Mouse (Mus musculus) kidney, embryonic 14.5 days (tissue): Measurements from ENCODE around the gene Cds1. TPM values are rescaled to one million over a fixed set of nuclear protein-coding genes. Genes with fewer than 3 reads are reported as not detected.

Experiments
- ATAC-seq: fragments of 200-750 bp; cut with Nextera tagmentation; 2 replicates; pipeline ENCODE4 v1.8.0; 2017; ENCODE audit warnings: moderate number of reproducible peaks, mild to moderate bottlenecking, moderate TSS enrichment, moderate library complexity; ENCODE audit not compliant: low FRiP score, low TSS enrichment
- H3K27ac ChIP-seq: fragments of 300-500 bp; sonication (generic); 2 replicates; pipeline ENCODE4 v1.5.1; 2014; ENCODE audit warnings: low read depth, mild to moderate bottlenecking, low read length, moderate library complexity, mixed read lengths
- H3K27me3 ChIP-seq: fragments of 300-500 bp; sonication (generic); 2 replicates; pipeline ENCODE4 v1.6.1; 2014; ENCODE audit warnings: mild to moderate bottlenecking, low read length; ENCODE audit not compliant: control insufficient read depth, insufficient read depth
- H3K36me3 ChIP-seq: fragments of 300-500 bp; sonication (generic); 2 replicates; pipeline ENCODE4 v1.6.1; 2014; ENCODE audit warnings: low read length, mixed read lengths; ENCODE audit not compliant: control insufficient read depth, insufficient read depth
- H3K4me1 ChIP-seq: fragments of 300-500 bp; sonication (generic); 2 replicates; pipeline ENCODE4 v1.6.1; 2014; ENCODE audit warnings: low read length, mixed read lengths; ENCODE audit not compliant: control insufficient read depth, insufficient read depth
- H3K4me2 ChIP-seq: fragments of 300-500 bp; sonication (generic); replicated peaks from 2 replicates; pipeline ENCODE4 v1.6.1; 2014; ENCODE audit warnings: low read depth, mild to moderate bottlenecking, low read length
- H3K4me3 ChIP-seq: fragments of 300-500 bp; sonication (generic); 2 replicates; pipeline ENCODE4 v1.5.1; 2014; ENCODE audit warnings: mild to moderate bottlenecking, low read length
- H3K9ac ChIP-seq: fragments of 300-500 bp; sonication (generic); 2 replicates; pipeline ENCODE4 v1.6.1; 2014; ENCODE audit warnings: low read depth, mild to moderate bottlenecking, low read length, moderate library complexity
- H3K9me3 ChIP-seq: fragments of 300-500 bp; sonication (generic); 2 replicates; pipeline ENCODE4 v1.6.1; 2016; ENCODE audit warnings: low read length; ENCODE audit not compliant: control insufficient read depth
- WGBS: fragments of 180-500 bp; shearing (Covaris S2); extraction: QIAGEN DNeasy Blood & Tissue Kit; methylation state at CpG from one replicate; pipeline ENCODE4 v1.1.7; 2014; 5-methylcytosine and 5-hydroxymethylcytosine counted together
- polyA plus RNA-seq: library from polyadenylated mRNA; unstranded; fragments of >200 nt; fragmentation: Nextera tagmentation; extraction: Ambion mirVana; gene quantifications from 2 replicates; pipeline ENCODE4 v1.2.1, GENCODE M21; 2014

Gene Cds1
- polyA plus RNA-seq, 1 experiment from 2014 or later: 10.9 TPM

DNA sequence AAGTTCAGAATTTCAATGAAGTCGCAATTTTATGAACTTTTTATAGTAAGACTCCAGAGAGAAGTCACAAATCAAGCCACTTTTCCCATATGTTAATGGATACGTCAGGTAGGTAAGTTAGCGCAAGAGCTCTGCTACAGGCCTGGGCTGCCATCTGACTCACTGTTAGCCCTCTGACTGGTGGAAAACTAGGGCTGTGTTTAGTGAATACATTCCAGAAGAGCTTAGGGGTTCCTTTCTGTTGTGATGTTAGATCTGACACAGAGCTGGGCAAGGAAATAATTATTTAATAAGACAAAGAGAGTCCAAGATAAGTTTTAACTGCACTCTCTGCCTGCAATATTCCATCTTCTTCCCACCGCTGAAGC is 23.7 kb upstream of the Cds1 start:
- Histone ChIP-seq H3K27ac (no peak overlapping the region), H3K27me3 (no peaks in the 10 kb centered on the region), H3K9me3 (no peaks in the 10 kb centered on the region), H3K4me3 (no peak overlapping the region), H3K36me3 (no peaks in the 10 kb centered on the region), H3K9ac (no peak overlapping the region), H3K4me2 (no peak overlapping the region), H3K4me1 (no peaks in the 10 kb centered on the region)
- WGBS: 58% methylated on average over 4 of the region's 4 CpGs
- ATAC-seq: 0 out of 2 replicates have a peak, but pooled peaks have one; percentile 41

DNA sequence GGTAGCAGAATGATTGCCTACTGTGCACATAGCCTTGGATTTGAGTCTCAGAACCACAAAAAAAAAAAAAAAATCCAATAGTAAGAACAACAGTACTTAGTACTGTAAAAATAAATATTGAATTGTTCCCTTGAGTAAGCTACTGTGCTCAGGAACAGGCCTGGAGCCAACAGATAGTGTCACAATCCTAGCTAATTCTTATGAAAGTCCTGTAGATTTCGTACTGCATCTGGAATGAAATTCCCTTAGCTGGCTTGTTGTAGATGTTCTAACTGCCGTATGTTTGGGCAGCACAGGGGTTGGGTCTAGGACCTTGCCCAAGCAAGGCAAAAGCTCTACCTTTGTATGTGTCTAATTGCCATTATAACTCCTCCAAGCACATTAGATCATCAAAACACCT is 22.9 kb upstream of the Cds1 start:
- Histone ChIP-seq H3K9ac (no peak overlapping the region), H3K27me3 (no peaks in the 10 kb centered on the region), H3K9me3 (no peaks in the 10 kb centered on the region), H3K4me3 (no peak overlapping the region), H3K4me2 (no peak overlapping the region), H3K4me1 (no peaks in the 10 kb centered on the region), H3K36me3 (no peaks in the 10 kb centered on the region), H3K27ac (no peak overlapping the region)
- WGBS: 95% methylated on average over 2 of the region's 2 CpGs
- ATAC-seq: no peak

DNA sequence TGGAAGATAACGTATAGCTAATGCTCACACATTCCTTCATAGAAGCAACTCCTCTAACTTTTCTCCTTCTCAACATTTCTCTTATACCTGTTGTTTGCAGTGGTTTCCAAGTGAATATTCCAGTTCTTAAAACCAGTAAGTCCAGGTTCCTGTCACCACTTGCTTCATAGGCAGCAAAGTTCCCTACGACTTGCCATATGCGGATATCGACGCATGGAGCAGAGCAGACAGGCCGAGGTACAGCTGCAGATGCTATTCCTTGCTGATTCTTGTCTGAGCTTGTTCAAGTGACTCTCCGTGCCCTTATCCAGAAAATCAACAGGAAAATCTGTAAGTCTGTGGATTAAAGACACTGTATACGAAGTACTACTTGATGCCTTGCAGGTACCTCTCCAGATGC is 22.5 kb upstream of the Cds1 start:
- no peak overlapping the region for H3K27ac ChIP-seq
- ATAC-seq: no peak
- no peaks in the 10 kb centered on the region for H3K36me3 ChIP-seq
- H3K27me3 ChIP-seq: no peaks in the 10 kb centered on the region
- no peak overlapping the region for H3K4me3 ChIP-seq
- no peaks in the 10 kb centered on the region for H3K4me1 ChIP-seq
- H3K9ac ChIP-seq: no peak overlapping the region
- no peaks in the 10 kb centered on the region for H3K9me3 ChIP-seq
- 95% methylated on average over 8 of the region's 8 CpGs for WGBS
- H3K4me2 ChIP-seq: no peak overlapping the region

DNA sequence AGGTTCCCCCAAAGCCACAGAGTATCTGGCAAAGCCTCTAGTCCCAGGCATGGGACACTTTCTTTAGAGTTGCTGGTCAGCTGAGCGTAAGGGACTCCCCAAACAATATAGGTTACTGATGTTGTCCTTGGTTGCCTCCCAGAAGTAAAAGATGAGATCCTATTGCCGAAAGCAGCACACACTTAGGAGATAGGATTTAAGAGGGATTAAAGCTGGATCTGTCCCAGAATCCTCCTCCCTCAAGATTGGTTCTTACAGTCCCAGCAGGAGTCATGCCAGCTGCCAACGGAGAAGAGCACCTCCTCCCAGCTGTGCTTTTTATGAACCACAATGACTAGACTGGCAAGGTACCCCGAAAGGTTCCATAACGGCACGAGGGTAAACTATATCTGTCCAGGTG is 20.0 kb upstream of the Cds1 start:
- WGBS: 88% methylated on average over 6 of the region's 6 CpGs

DNA sequence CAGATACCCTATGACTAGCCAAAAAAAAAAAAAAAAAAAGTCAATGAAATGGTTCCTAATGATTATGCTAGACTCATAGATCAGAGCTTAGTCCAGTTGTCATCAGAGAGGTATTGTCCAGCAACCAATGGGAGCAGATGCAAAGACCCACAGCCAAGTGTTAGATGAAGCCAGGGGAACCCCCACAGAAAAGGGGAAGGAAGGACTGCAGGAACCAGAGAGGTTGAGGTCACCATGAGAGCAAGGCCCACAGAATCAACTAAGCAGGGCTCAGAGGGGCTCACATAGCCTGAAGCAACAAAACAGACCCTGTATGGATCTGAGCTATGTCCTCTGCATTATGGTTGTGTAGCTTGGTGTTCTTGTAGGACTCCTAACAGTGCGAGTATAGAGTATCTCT is 11.2 kb upstream of the Cds1 start:
- no peak for ATAC-seq
- Histone ChIP-seq H3K9me3 (peaks cover 4% of the 10 kb centered on the region; the same call in 1 of the 2 replicates), H3K4me1 (no peaks in the 10 kb centered on the region), H3K27me3 (no peaks in the 10 kb centered on the region), H3K36me3 (no peaks in the 10 kb centered on the region), H3K4me2 (no peak overlapping the region), H3K27ac (no peak overlapping the region), H3K4me3 (no peak overlapping the region), H3K9ac (no peak overlapping the region)
- 94% methylated on average over 1 of the region's 1 CpGs for WGBS

More for the DNA sequence above, 20.0 kb upstream of the Cds1 start:
- Histone ChIP-seq H3K36me3 (no peaks in the 10 kb centered on the region), H3K27me3 (no peaks in the 10 kb centered on the region), H3K4me1 (no peaks in the 10 kb centered on the region), H3K9ac (no peak overlapping the region), H3K27ac (no peak overlapping the region), H3K4me3 (no peak overlapping the region), H3K9me3 (no peaks in the 10 kb centered on the region), H3K4me2 (no peak overlapping the region)
- ATAC-seq: no peak

DNA sequence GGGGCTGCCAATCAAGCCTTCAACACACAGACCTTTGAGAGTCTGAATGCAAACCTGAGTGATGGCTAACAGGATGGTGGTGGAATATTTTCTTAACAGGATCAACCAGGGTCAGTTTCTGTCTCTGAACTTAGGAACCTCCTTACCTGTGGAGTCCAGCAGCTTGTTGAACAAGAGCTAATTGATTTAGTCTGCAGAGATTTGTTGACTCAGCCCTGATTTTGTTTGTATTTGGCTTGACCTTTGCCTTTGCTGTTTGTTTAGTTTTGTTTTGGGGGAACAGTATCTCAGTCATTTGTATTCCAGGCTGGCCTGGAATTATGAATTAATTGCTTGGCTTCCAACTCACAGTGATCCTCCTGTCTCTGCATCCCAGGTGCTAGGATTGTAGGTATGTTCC is 7.3 kb upstream of the Cds1 start:
- H3K4me3 ChIP-seq: no peak overlapping the region
- no peak overlapping the region for H3K27ac ChIP-seq
- no peak for ATAC-seq
- H3K27me3 ChIP-seq: no peaks in the 10 kb centered on the region; the same call in 1 of the 2 replicates
- no peaks in the 10 kb centered on the region for H3K9me3 ChIP-seq
- no peaks in the 10 kb centered on the region for H3K4me1 ChIP-seq
- H3K4me2 ChIP-seq: no peak overlapping the region
- no peaks in the 10 kb centered on the region for H3K36me3 ChIP-seq
- H3K9ac ChIP-seq: no peak overlapping the region

DNA sequence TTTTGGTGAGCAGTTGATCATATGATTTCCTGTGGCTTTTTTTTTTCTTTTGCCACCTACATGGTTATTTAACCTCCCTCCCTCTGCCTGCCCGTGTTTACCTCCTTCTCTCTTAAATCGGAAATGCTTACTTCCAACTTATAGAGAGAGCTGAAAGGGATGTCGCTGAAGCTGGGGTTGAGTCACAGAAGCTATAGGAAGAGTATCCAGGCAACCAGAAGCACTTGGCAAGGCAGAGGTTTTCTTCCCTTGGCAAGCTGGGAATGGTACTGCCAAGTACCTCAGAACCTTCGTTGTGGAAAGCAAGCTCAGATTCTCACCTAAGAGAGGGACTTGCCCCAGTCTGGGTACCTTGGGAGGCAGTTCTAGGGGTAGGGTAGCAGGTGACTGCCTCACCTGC is 3.2 kb upstream of the Cds1 start:
- Histone ChIP-seq H3K4me3 (no peak overlapping the region), H3K9me3 (no peaks in the 10 kb centered on the region), H3K36me3 (no peaks in the 10 kb centered on the region), H3K9ac (no peak overlapping the region), H3K4me1 (0 out of 2 replicates have a peak, but pooled peaks cover 4% of the 10 kb centered on the region), H3K4me2 (no peak overlapping the region), H3K27ac (no peak overlapping the region), H3K27me3 (peaks cover 13% of the 10 kb centered on the region)
- no peak for ATAC-seq
- 74% methylated on average over 4 of the region's 4 CpGs for WGBS

DNA sequence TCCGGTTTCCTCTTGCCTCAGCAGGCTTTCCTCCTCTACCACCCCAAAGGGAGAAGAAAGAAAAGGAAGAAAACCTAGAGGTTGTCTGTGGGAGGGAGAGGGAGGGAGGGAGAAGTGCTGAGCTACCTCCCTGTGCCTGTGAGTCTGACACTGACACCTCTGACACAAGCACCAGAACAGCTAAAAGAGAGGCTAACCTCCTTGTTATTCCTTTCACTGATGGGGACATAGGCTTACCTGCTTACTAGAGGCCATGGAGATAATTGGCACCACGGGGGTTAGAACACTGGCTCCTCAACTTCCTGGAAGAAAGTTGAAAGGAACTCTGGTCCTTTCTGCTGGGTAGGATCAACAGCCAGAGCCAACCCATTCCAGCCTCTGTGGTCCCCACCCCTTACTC is 1.4 kb upstream of the Cds1 start:
- Histone ChIP-seq H3K9ac (no peak overlapping the region), H3K4me3 (no peak overlapping the region), H3K36me3 (no peaks in the 10 kb centered on the region), H3K4me1 (0 out of 2 replicates have a peak, but pooled peaks cover 4% of the 10 kb centered on the region), H3K27me3 (peaks cover 19% of the 10 kb centered on the region), H3K27ac (no peak overlapping the region), H3K4me2 (no peak overlapping the region), H3K9me3 (no peaks in the 10 kb centered on the region)
- 26% methylated on average over 2 of the region's 2 CpGs for WGBS
- no peak for ATAC-seq

DNA sequence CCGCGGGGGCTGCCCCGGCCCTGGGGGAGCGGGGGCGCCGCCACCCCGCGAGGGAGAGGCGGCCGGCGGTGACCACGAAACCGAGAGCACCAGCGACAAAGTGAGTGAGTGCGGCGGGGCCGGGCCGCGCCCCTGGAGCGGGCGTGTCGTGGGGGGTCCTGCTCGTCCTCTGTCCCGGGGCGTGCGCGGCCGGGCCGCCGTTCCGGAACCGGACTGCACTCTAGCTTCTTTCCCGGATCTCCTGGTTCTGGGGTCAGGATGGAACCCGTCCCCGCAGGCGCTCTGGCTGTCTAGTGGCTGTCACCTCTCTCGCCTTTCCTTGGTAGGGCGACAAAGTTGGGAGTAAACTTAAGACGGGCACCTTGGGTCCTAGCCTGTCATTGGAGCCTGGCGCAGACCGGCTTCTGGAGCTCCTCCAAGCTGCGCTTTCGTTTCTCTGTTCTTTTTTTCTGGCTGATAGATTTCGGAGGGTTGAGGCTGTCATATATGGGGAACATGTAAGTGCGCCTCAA is 516 bp downstream of the Cds1 start:
- ATAC-seq: peak; percentile 56
- no peaks in the 10 kb centered on the region for H3K9me3 ChIP-seq
- H3K4me1 ChIP-seq: 0 out of 2 replicates have a peak, but pooled peaks cover 4% of the 10 kb centered on the region
- WGBS: 1% methylated on average over 45 of the region's 45 CpGs
- peaks cover 19% of the 10 kb centered on the region for H3K27me3 ChIP-seq
- no peaks in the 10 kb centered on the region for H3K36me3 ChIP-seq
- no peak overlapping the region for H3K27ac ChIP-seq
- H3K4me2 ChIP-seq: peak overlapping the region; percentile 100
- H3K9ac ChIP-seq: peak overlapping the region; percentile 65
- H3K4me3 ChIP-seq: peak overlapping the region; percentile 77
